ENCODE assay signal across 10 mouse cellular contexts in the genomic region with DNA sequence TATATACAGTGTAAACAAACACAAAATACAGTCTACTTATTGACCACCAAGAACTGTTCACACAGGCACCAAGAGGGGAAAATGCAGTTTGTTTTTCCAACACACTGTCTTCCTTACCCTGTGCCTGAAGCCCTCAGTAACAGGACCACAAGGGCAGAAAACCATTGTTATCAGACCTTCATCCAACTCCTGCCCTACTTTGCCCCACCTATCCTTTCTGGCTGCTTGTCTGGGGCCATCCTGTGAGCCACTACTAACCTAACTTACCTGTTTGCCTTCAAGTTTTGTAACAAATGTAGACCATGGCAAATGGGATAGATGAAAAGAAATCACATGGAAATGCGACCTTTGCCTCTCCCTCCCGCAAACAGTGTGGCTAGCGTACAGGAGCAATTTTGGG. TPM values are rescaled to one million over a fixed set of nuclear protein-coding genes. Genes with fewer than 3 reads are reported as not detected.
DNase-seq lines count a peak whose midpoint lies in the region; ATAC-seq and TF ChIP-seq lines count a peak whose summit lies in the region.
"Had no signal": no experiment of that assay in that cellular context is flagged by ENCODE, and none has a peak within 500 bp of the region (broad histone marks: within the 10 kb centered on the region; RNA-seq: fewer than 3 reads in every experiment).

No protein-coding gene starts in this region.

- H3K4me3 ChIP-seq in lung, embryonic 14.5 days (ENCODE audit: low read depth, low read length): peak overlapping the region; percentile 95
- no peak overlapping the region for H3K4me3 ChIP-seq in lung, adult 2 months (replicated peaks; ENCODE audit: extremely low read depth, low read depth, low read length)
- H3K4me3 ChIP-seq in forebrain, embryonic 11.5 days (ENCODE audit: low read depth, low read length): 0 out of 2 replicates have a peak overlapping the region, but pooled peaks have one; percentile 10
- peak overlapping the region; percentile 24 for H3K4me3 ChIP-seq in limb, embryonic 13.5 days
- peak overlapping the region; percentile 19 for H3K4me3 ChIP-seq in neural tube, embryonic 13.5 days

- no peaks in the 10 kb centered on the region for H3K27me3 ChIP-seq in lung, embryonic 14.5 days (ENCODE audit: insufficient read depth, low read length)
- no peaks in the 10 kb centered on the region for H3K27me3 ChIP-seq in forebrain, embryonic 11.5 days (ENCODE audit: control insufficient read depth, insufficient read depth, low read length)
- no peaks in the 10 kb centered on the region for H3K27me3 ChIP-seq in limb, embryonic 13.5 days
- 0 out of 2 replicates have a peak, but pooled peaks cover 3% of the 10 kb centered on the region for H3K27me3 ChIP-seq in neural tube, embryonic 13.5 days

- TF ChIP-seq CTCF in lung, embryonic 14.5 days (IDR thresholded peaks at IDR 0.05; ENCODE audit: low read depth): no peak
- TF ChIP-seq CTCF in lung, adult 2 months (IDR thresholded peaks at IDR 0.05; ENCODE audit: insufficient read depth, low read length): no peak

- H3K4me1 ChIP-seq in lung, embryonic 14.5 days (ENCODE audit: insufficient read depth): no peaks in the 10 kb centered on the region
- no peaks in the 10 kb centered on the region; the same call in 1 of the 2 replicates for H3K4me1 ChIP-seq in lung, adult 2 months (ENCODE audit: control insufficient read depth, insufficient read depth, low read length)
- H3K4me1 ChIP-seq in forebrain, embryonic 11.5 days (replicated peaks; ENCODE audit: control insufficient read depth, insufficient read depth, low read length): peaks cover 5% of the 10 kb centered on the region; the same call in 1 of the 2 replicates
- H3K4me1 ChIP-seq in limb, embryonic 13.5 days: peaks cover 23% of the 10 kb centered on the region
- peaks cover 31% of the 10 kb centered on the region for H3K4me1 ChIP-seq in neural tube, embryonic 13.5 days (replicated peaks)

- no peak for DNase-seq in lung, embryonic 14.5 days
- DNase-seq in lung, adult 2 months: no peak
- no peak for DNase-seq in forebrain, embryonic 11.5 days (ENCODE audit: low spot score)
- DNase-seq in ovary, adult 18-20 months (ENCODE audit: low spot score): no peak
- DNase-seq in right cerebral cortex, postnatal 4 days: no peak
- DNase-seq in right cerebral cortex, postnatal 36 days (ENCODE audit: low spot score in 2 of 2): no peak
- DNase-seq: thymus, adult 18-20 months had no signal

- H3K36me3 ChIP-seq in lung, embryonic 14.5 days (ENCODE audit: insufficient read depth): peaks cover 21% of the 10 kb centered on the region
- H3K36me3 ChIP-seq in forebrain, embryonic 11.5 days (ENCODE audit: control insufficient read depth, insufficient read depth, low read length): no peaks in the 10 kb centered on the region; the same call in 1 of the 2 replicates
- peaks cover 16% of the 10 kb centered on the region for H3K36me3 ChIP-seq in limb, embryonic 13.5 days
- H3K36me3 ChIP-seq in neural tube, embryonic 13.5 days: peaks cover 21% of the 10 kb centered on the region

- H3K4me2 ChIP-seq in lung, embryonic 14.5 days: peak overlapping the region; percentile 86
- peak overlapping the region; percentile 18; the same call in 1 of the 2 replicates for H3K4me2 ChIP-seq in forebrain, embryonic 11.5 days (ENCODE audit: low read depth, low read length, severe bottlenecking)
- H3K4me2 ChIP-seq in limb, embryonic 13.5 days (replicated peaks): peak overlapping the region; percentile 46
- peak overlapping the region; percentile 88 for H3K4me2 ChIP-seq in neural tube, embryonic 13.5 days

- H3K9ac ChIP-seq in lung, embryonic 14.5 days: peak overlapping the region; percentile 10; the same call in 1 of the 2 replicates
- H3K9ac ChIP-seq in forebrain, embryonic 11.5 days (ENCODE audit: low read length): no peak overlapping the region
- H3K9ac ChIP-seq in limb, embryonic 13.5 days: peak overlapping the region; percentile 48; the same call in 1 of the 2 replicates
- peak overlapping the region; percentile 60 for H3K9ac ChIP-seq in neural tube, embryonic 13.5 days

- no peaks in the 10 kb centered on the region for H3K9me3 ChIP-seq in lung, embryonic 14.5 days (ENCODE audit: low read depth, low read length)
- no peaks in the 10 kb centered on the region for H3K9me3 ChIP-seq in forebrain, embryonic 11.5 days (ENCODE audit: control insufficient read depth, low read length)
- no peaks in the 10 kb centered on the region for H3K9me3 ChIP-seq in limb, embryonic 13.5 days
- H3K9me3 ChIP-seq in neural tube, embryonic 13.5 days: no peaks in the 10 kb centered on the region

- no peak overlapping the region for H3K27ac ChIP-seq in lung, embryonic 14.5 days (ENCODE audit: low read depth)
- H3K27ac ChIP-seq in forebrain, embryonic 11.5 days (ENCODE audit: low read depth, low read length): no peak overlapping the region
- H3K27ac ChIP-seq in limb, embryonic 13.5 days: no peak overlapping the region
- no peak overlapping the region for H3K27ac ChIP-seq in neural tube, embryonic 13.5 days (replicated peaks)
- H3K27ac ChIP-seq: kidney, postnatal 0 days had no signal

- 56% methylated on average over 3 of the region's 3 CpGs for WGBS in lung, embryonic 14.5 days
- 67% methylated on average over 3 of the region's 3 CpGs for WGBS in lung, adult 2 months
- WGBS in forebrain, embryonic 11.5 days: 67% methylated on average over 3 of the region's 3 CpGs
- WGBS in limb, embryonic 13.5 days: 66% methylated on average over 3 of the region's 3 CpGs
- WGBS in neural tube, embryonic 13.5 days: 70% methylated on average over 3 of the region's 3 CpGs

- TF ChIP-seq POLR2A in lung, adult 2 months (IDR thresholded peaks at IDR 0.05; ENCODE audit: borderline replicate concordance, extremely low read depth, low read depth, low read length): no peak

- no peak for ATAC-seq in lung, embryonic 14.5 days (ENCODE audit: insufficient read depth)
- ATAC-seq in forebrain, embryonic 11.5 days (replicated peaks; ENCODE audit: low FRiP score): no peak
- ATAC-seq in limb, embryonic 13.5 days (ENCODE audit: low FRiP score, low read depth): no peak
- ATAC-seq in neural tube, embryonic 13.5 days (ENCODE audit: low read depth): no peak

RNA-seq across cellular contexts. Expression of a gene that starts 2.2 kb away (rescaled TPM):
- 110 and 116 TPM in 2 replicates for polyA plus RNA-seq in lung, embryonic 14.5 days (2014; fragmentation: Nextera tagmentation; extraction: Ambion mirVana)
- polyA plus RNA-seq in lung, adult 2 months (2012; rRNA removed): 23.2 and 27.7 TPM in 2 replicates
- polyA plus RNA-seq in forebrain, embryonic 11.5 days (2014; fragmentation: Nextera tagmentation; extraction: Ambion mirVana): 134 and 144 TPM in 2 replicates
- polyA plus RNA-seq in limb, embryonic 13.5 days (2015; fragmentation: Nextera tagmentation; extraction: Ambion mirVana): 68.6 and 74.9 TPM in 2 replicates
- polyA plus RNA-seq in neural tube, embryonic 13.5 days (2015; fragmentation: Nextera tagmentation; extraction: Ambion mirVana): 81.3 and 92.1 TPM in 2 replicates

RNA-seq across cellular contexts. Expression of a gene that starts 37.0 kb away (rescaled TPM):
- polyA plus RNA-seq in lung, embryonic 14.5 days (2014; fragmentation: Nextera tagmentation; extraction: Ambion mirVana): 23.9 and 24.5 TPM in 2 replicates
- 3.7 and 8.3 TPM in 2 replicates for polyA plus RNA-seq in lung, adult 2 months (2012; rRNA removed)
- polyA plus RNA-seq in forebrain, embryonic 11.5 days (2014; fragmentation: Nextera tagmentation; extraction: Ambion mirVana): 29.9 and 32.8 TPM in 2 replicates
- 30.4 and 33.5 TPM in 2 replicates for polyA plus RNA-seq in limb, embryonic 13.5 days (2015; fragmentation: Nextera tagmentation; extraction: Ambion mirVana)
- 29.0 and 29.6 TPM in 2 replicates for polyA plus RNA-seq in neural tube, embryonic 13.5 days (2015; fragmentation: Nextera tagmentation; extraction: Ambion mirVana)

RNA-seq across cellular contexts. Expression of a gene that starts 37.1 kb away (rescaled TPM):
- 0.50 and 0.77 TPM in 2 replicates for polyA plus RNA-seq in lung, embryonic 14.5 days (2014; fragmentation: Nextera tagmentation; extraction: Ambion mirVana)
- polyA plus RNA-seq in lung, adult 2 months (2012; rRNA removed): 3.2 and 4.5 TPM in 2 replicates
- 0.48 and 0.73 TPM in 2 replicates for polyA plus RNA-seq in forebrain, embryonic 11.5 days (2014; fragmentation: Nextera tagmentation; extraction: Ambion mirVana)
- 0.46 and 0.56 TPM in 2 replicates for polyA plus RNA-seq in limb, embryonic 13.5 days (2015; fragmentation: Nextera tagmentation; extraction: Ambion mirVana)
- polyA plus RNA-seq in neural tube, embryonic 13.5 days (2015; fragmentation: Nextera tagmentation; extraction: Ambion mirVana): 0.60 and 0.87 TPM in 2 replicates

Comparison
In these comparisons a context has a peak if more than half of its experiments do, and no peak if none do; other contexts are left out.
1. H3K4me2 ChIP-seq: peak in every context shown above with its lines; median percentile 88 in neural tube, embryonic 13.5 days; 86 in lung, embryonic 14.5 days; 46 in limb, embryonic 13.5 days; 18 in forebrain, embryonic 11.5 days.